Mouse (Mus musculus): ENCODE data around the gene Iqgap1. TPM values are rescaled to one million over a fixed set of nuclear protein-coding genes. Genes with fewer than 3 reads are reported as not detected.
"Not testable (repeated sequence)": the region's sequence is repeated elsewhere in the genome, so short reads cannot be mapped to it uniquely, and the experiment has no call there.

Iqgap1 gene
- polyA plus RNA-seq, 1 experiment from 2014 or later = 39.4 TPM

GRCm38 (mm10) chr7:80766072-80766471 lies 59.7 kb downstream of the Iqgap1 start:
- peaks cover 39% of the 10 kb centered on the region for H3K36me3 ChIP-seq (ENCODE audit: control insufficient read depth, insufficient read depth, low read length)
- H3K27ac ChIP-seq (replicated peaks in 1 of 2; ENCODE audit: control insufficient read depth in 1 of 2, insufficient read depth in 1 of 2, low read depth in 2 of 2, low read length in 2 of 2) = no peak overlapping the region
- H3K9ac ChIP-seq (ENCODE audit: low read length) = no peak overlapping the region
- WGBS = 66% methylated on average over 3 of the region's 3 CpGs
- H3K4me1 ChIP-seq (ENCODE audit: control insufficient read depth in 2 of 2, insufficient read depth in 2 of 2, low read length in 2 of 2) = peaks cover 23 to 49% of the 10 kb centered on the region in 2 experiments
- no peak overlapping the region for H3K4me3 ChIP-seq (ENCODE audit: control insufficient read depth in 1 of 2, insufficient read depth in 1 of 2, low read depth in 1 of 2, low read length in 2 of 2)
- no peaks in the 10 kb centered on the region for H3K9me3 ChIP-seq (ENCODE audit: control insufficient read depth, low read length)
- H3K4me2 ChIP-seq (ENCODE audit: low read length) = no peak overlapping the region
- ATAC-seq (ENCODE audit: insufficient number of reproducible peaks, insufficient read depth, low FRiP score, low read depth) = no peak
- no peaks in the 10 kb centered on the region for H3K27me3 ChIP-seq (ENCODE audit: control insufficient read depth, insufficient read depth, low read length)

GRCm38 (mm10) chr7:80763864-80764437 lies 61.8 kb downstream of the Iqgap1 start:
- Histone ChIP-seq H3K4me2 (ENCODE audit: low read length) (peak overlapping the region; percentile 24), H3K27ac (replicated peaks in 1 of 2; ENCODE audit: control insufficient read depth in 1 of 2, insufficient read depth in 1 of 2, low read depth in 2 of 2, low read length in 2 of 2) (peak overlapping the region; percentile 79 to 85), H3K36me3 (ENCODE audit: control insufficient read depth, insufficient read depth, low read length) (peaks cover 57% of the 10 kb centered on the region), H3K4me3 (ENCODE audit: control insufficient read depth in 1 of 2, insufficient read depth in 1 of 2, low read depth in 1 of 2, low read length in 2 of 2) (no peak overlapping the region), H3K9ac (ENCODE audit: low read length) (no peak overlapping the region), H3K27me3 (ENCODE audit: control insufficient read depth, insufficient read depth, low read length) (no peaks in the 10 kb centered on the region), H3K4me1 (ENCODE audit: control insufficient read depth in 2 of 2, insufficient read depth in 2 of 2, low read length in 2 of 2) (peaks cover 20 to 48% of the 10 kb centered on the region in 2 experiments), H3K9me3 (ENCODE audit: control insufficient read depth, low read length) (no peaks in the 10 kb centered on the region)
- peak; percentile 61; the same call in 1 of the 2 replicates for ATAC-seq (ENCODE audit: insufficient number of reproducible peaks, insufficient read depth, low FRiP score, low read depth)
- WGBS = 39% methylated on average over 7 of the region's 7 CpGs

- 0 out of 4 replicates have a peak overlapping the region, but pooled peaks of 1 of the 2 experiments have one; percentile 30 for H3K27ac ChIP-seq (replicated peaks in 1 of 2; ENCODE audit: control insufficient read depth in 1 of 2, insufficient read depth in 1 of 2, low read depth in 2 of 2, low read length in 2 of 2)
- no peak for ATAC-seq (ENCODE audit: insufficient number of reproducible peaks, insufficient read depth, low FRiP score, low read depth)
Measured at GRCm38 (mm10) chr7:80762297-80762696, 63.5 kb downstream of the Iqgap1 start.

GRCm38 (mm10) chr7:80754086-80754485 lies 71.7 kb downstream of the Iqgap1 start:
- 82% methylated on average over 2 of the region's 2 CpGs for WGBS
- peak overlapping the region; percentile 9 to 46; a peak in 3 of 4 replicates for H3K27ac ChIP-seq (replicated peaks in 1 of 2; ENCODE audit: control insufficient read depth in 1 of 2, insufficient read depth in 1 of 2, low read depth in 2 of 2, low read length in 2 of 2)
- H3K9me3 ChIP-seq (ENCODE audit: control insufficient read depth, low read length) = no peaks in the 10 kb centered on the region
- no peaks in the 10 kb centered on the region for H3K27me3 ChIP-seq (ENCODE audit: control insufficient read depth, insufficient read depth, low read length)
- no peak overlapping the region for H3K9ac ChIP-seq (ENCODE audit: low read length)
- H3K4me3 ChIP-seq (ENCODE audit: control insufficient read depth in 1 of 2, insufficient read depth in 1 of 2, low read depth in 1 of 2, low read length in 2 of 2) = no peak overlapping the region
- H3K36me3 ChIP-seq (ENCODE audit: control insufficient read depth, insufficient read depth, low read length) = peaks cover 90% of the 10 kb centered on the region
- H3K4me1 ChIP-seq (ENCODE audit: control insufficient read depth in 2 of 2, insufficient read depth in 2 of 2, low read length in 2 of 2) = peaks cover 3 to 8% of the 10 kb centered on the region in 2 experiments
- H3K4me2 ChIP-seq (ENCODE audit: low read length) = no peak overlapping the region
- ATAC-seq (ENCODE audit: insufficient number of reproducible peaks, insufficient read depth, low FRiP score, low read depth) = no peak

More at GRCm38 (mm10) chr7:80762297-80762696, 63.5 kb downstream of the Iqgap1 start:
- Histone ChIP-seq H3K4me1 (ENCODE audit: control insufficient read depth in 2 of 2, insufficient read depth in 2 of 2, low read length in 2 of 2) (peaks cover 14 to 41% of the 10 kb centered on the region in 2 experiments), H3K9me3 (ENCODE audit: control insufficient read depth, low read length) (no peaks in the 10 kb centered on the region), H3K4me2 (ENCODE audit: low read length) (no peak overlapping the region), H3K9ac (ENCODE audit: low read length) (no peak overlapping the region), H3K4me3 (ENCODE audit: control insufficient read depth in 1 of 2, insufficient read depth in 1 of 2, low read depth in 1 of 2, low read length in 2 of 2) (no peak overlapping the region), H3K36me3 (ENCODE audit: control insufficient read depth, insufficient read depth, low read length) (peaks cover 64% of the 10 kb centered on the region), H3K27me3 (ENCODE audit: control insufficient read depth, insufficient read depth, low read length) (no peaks in the 10 kb centered on the region)
- WGBS = 73% methylated on average over 8 of the region's 8 CpGs

GRCm38 (mm10) chr7:80753613-80754012 lies 72.2 kb downstream of the Iqgap1 start:
- Histone ChIP-seq H3K4me2 (ENCODE audit: low read length) (no peak overlapping the region), H3K27ac (replicated peaks in 1 of 2; ENCODE audit: control insufficient read depth in 1 of 2, insufficient read depth in 1 of 2, low read depth in 2 of 2, low read length in 2 of 2) (peak overlapping the region; percentile 37 to 46; a peak in 3 of 4 replicates), H3K4me3 (ENCODE audit: control insufficient read depth in 1 of 2, insufficient read depth in 1 of 2, low read depth in 1 of 2, low read length in 2 of 2) (no peak overlapping the region), H3K27me3 (ENCODE audit: control insufficient read depth, insufficient read depth, low read length) (no peaks in the 10 kb centered on the region), H3K36me3 (ENCODE audit: control insufficient read depth, insufficient read depth, low read length) (peaks cover 90% of the 10 kb centered on the region), H3K9ac (ENCODE audit: low read length) (no peak overlapping the region), H3K9me3 (ENCODE audit: control insufficient read depth, low read length) (no peaks in the 10 kb centered on the region), H3K4me1 (ENCODE audit: control insufficient read depth in 2 of 2, insufficient read depth in 2 of 2, low read length in 2 of 2) (peaks cover 3 to 8% of the 10 kb centered on the region in 2 experiments)
- 62% methylated on average over 2 of the region's 2 CpGs for WGBS
- 0 out of 2 replicates have a peak, but pooled peaks have one; percentile 34 for ATAC-seq (ENCODE audit: insufficient number of reproducible peaks, insufficient read depth, low FRiP score, low read depth)

- ATAC-seq (ENCODE audit: insufficient number of reproducible peaks, insufficient read depth, low FRiP score, low read depth) = no peak
- H3K27ac ChIP-seq (replicated peaks in 1 of 2; ENCODE audit: control insufficient read depth in 1 of 2, insufficient read depth in 1 of 2, low read depth in 2 of 2, low read length in 2 of 2) = no peak overlapping the region
- peaks cover 85% of the 10 kb centered on the region for H3K36me3 ChIP-seq (ENCODE audit: control insufficient read depth, insufficient read depth, low read length)
- no peak overlapping the region for H3K4me2 ChIP-seq (ENCODE audit: low read length)
- H3K27me3 ChIP-seq (ENCODE audit: control insufficient read depth, insufficient read depth, low read length) = no peaks in the 10 kb centered on the region
- 70% methylated on average over 6 of the region's 6 CpGs for WGBS
- no peaks in the 10 kb centered on the region for H3K9me3 ChIP-seq (ENCODE audit: control insufficient read depth, low read length)
- no peak overlapping the region for H3K4me3 ChIP-seq (ENCODE audit: control insufficient read depth in 1 of 2, insufficient read depth in 1 of 2, low read depth in 1 of 2, low read length in 2 of 2)
- H3K9ac ChIP-seq (ENCODE audit: low read length) = no peak overlapping the region
- H3K4me1 ChIP-seq (ENCODE audit: control insufficient read depth in 2 of 2, insufficient read depth in 2 of 2, low read length in 2 of 2) = peaks cover 24 to 38% of the 10 kb centered on the region in 2 experiments
Measured at GRCm38 (mm10) chr7:80749624-80750023, 76.2 kb downstream of the Iqgap1 start.

GRCm38 (mm10) chr7:80749109-80749508 lies 76.7 kb downstream of the Iqgap1 start:
- peaks cover 88% of the 10 kb centered on the region for H3K36me3 ChIP-seq (ENCODE audit: control insufficient read depth, insufficient read depth, low read length)

More at GRCm38 (mm10) chr7:80749109-80749508, 76.7 kb downstream of the Iqgap1 start:
- not testable (repeated sequence) for H3K9ac ChIP-seq (ENCODE audit: low read length); H3K9me3 ChIP-seq (ENCODE audit: control insufficient read depth, low read length); H3K4me3 ChIP-seq (ENCODE audit: control insufficient read depth in 1 of 2, insufficient read depth in 1 of 2, low read depth in 1 of 2, low read length in 2 of 2); ATAC-seq (ENCODE audit: insufficient number of reproducible peaks, insufficient read depth, low FRiP score, low read depth); H3K27me3 ChIP-seq (ENCODE audit: control insufficient read depth, insufficient read depth, low read length); H3K27ac ChIP-seq (replicated peaks in 1 of 2; ENCODE audit: control insufficient read depth in 1 of 2, insufficient read depth in 1 of 2, low read depth in 2 of 2, low read length in 2 of 2); H3K4me2 ChIP-seq (ENCODE audit: low read length)
- WGBS = 95% methylated on average over 9 of the region's 10 CpGs
- H3K4me1 ChIP-seq (ENCODE audit: control insufficient read depth in 2 of 2, insufficient read depth in 2 of 2, low read length in 2 of 2) = peaks cover 27 to 42% of the 10 kb centered on the region in 2 experiments

All from heart, embryonic 14.5 days (tissue).